Mouse (Mus musculus): ENCODE data around the gene Grip1.

Gene Grip1

DNA sequence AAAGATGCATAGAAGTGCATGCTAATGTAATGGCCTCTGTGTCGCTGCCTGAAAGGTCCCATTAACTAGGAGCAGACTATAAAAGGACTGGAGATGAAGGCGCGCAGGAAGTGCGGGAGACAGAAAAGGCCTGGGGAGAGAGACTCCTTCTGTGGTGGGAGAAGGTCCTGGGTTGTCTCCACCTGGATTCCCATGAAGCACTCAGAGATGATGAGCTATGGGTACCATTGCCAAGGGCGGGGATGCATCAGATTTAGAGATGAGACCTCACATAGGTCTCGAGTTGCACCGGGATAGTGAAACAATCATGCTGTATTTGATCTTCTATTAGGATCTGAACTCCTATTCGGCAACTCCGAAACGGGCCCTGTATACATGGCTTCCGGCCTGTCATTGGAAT, 212.8 kb downstream of the Grip1 start:
- DNase-seq (ENCODE audit: low read depth): no peak

DNA sequence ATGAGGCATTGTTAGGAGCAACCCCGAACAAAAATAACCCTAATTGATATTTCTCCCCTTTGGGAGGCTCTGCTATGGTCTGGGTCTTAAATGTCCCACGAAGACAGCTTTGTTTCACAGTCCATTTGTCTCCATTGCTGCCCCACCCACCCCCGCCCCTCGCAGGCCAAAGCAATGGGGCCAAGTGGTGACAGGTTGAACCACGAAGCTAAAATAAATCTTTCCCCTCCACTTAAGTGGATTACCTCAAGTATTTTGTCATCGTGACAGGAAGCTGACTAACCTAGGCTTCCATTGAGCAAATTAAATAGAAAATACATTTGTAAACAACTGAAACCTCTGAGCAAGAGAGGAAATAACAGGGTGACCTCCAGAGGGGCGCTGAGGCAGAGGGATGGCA, 216.8 kb downstream of the Grip1 start:
- no peak for DNase-seq (ENCODE audit: low read depth)

DNA sequence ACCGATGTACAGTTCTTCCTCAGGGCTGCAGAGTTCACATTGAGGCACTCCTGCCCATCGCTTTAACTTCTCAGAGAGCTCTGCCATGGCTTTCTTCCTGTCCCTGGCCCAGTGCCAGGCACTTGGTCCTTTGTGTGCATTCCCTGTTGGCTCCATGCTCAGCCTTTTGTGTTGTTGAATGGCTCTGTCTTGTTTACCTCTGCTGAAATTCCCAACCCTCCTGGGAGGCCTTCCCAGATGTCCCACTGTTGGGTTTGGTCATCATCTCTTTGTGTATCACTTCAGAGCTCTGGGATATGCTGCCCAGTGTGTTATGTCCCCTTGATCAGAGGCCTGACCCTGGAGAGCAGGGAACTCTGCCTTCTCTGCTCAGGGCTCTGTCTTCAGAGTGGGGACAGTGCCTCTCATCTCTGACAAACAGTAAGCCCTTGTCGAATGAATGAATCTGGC, 230.8 kb downstream of the Grip1 start:
- DNase-seq (ENCODE audit: low read depth): no peak

DNA sequence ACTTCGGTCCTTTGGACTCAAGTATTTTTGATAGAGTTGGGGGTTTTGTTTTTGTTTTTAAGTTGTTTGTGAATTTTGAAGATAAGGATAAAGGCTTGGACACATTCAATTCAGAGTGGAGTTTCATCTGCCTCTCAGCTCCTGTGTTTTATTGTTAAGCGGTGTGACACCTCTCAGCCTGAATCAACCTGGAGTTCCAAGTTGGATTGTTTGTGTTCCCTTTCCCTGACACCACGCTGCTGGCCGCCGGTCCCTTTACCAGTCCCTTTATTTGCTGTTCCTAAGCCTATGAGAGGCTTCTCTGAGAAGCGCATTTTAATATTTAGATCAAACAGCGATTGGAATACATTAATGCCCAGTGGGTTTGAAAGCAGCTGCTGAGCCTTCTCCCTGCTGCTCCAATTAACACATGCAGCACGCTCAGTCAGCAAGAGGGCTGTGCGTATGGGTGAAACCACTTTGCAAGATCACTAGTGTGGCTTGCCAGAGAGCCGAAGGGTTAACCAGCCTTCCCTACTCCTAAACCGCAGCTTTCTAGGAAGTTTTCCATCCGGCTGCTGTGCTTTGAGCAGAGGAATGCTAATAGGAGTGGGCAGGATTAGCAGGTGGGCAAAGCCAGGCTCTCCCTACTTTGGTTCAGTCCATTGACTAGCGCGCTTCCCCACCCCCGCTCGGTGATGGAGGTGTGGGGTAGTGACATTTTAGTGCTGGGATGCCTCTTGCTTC, 237.9 kb downstream of the Grip1 start:
- DNase-seq (ENCODE audit: low read depth): no peak

DNA sequence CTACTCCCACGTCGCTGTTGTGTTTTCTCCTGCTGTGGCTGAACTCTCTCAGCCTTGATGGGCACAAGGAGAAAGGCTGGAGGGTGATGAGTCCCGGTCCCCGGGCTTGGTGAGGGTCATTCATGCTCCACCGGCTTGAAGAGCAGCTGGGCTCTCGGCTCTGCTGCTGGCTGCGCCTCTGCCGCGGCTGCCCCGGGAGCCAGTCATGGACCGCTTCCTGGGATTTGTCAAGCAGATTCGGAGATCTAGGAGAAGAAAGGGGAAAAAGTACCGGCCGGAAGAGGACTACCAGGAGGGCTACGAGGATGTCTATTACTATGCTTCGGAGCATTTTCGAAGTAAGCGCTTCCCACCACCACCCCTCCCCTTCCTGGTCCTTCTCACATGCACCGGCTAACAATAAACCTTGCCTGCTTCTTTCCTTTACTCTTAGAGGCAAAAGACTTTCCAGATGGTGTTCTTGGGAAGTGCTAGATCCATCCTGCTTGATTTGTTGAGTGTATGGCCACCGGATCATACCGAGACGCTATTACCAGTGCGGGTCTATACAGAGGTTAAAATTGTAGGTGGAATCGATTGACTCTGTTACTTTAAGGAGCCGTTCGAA, 238.8 kb downstream of the Grip1 start:
- DNase-seq (ENCODE audit: low read depth): no peak

DNA sequence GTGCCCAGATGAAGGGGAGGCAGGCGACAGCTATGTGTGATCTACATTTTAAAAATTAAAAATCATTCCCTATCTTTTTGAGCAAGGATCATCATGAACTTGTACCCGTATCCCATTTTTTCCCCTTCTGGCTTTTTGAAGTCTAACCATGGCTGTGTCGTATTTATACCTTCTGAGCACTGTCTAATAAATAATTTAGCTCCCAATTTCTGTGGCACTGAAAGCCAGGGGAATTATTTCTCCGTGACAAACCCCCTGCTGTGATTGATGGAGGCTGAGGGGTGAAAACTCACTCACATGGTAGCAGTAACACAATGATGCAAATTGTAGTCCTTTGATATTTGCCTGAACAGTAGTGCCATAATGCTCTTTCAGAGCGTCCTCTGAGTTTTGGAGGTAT, 239.8 kb downstream of the Grip1 start:
- no peak for DNase-seq (ENCODE audit: low read depth)

DNA sequence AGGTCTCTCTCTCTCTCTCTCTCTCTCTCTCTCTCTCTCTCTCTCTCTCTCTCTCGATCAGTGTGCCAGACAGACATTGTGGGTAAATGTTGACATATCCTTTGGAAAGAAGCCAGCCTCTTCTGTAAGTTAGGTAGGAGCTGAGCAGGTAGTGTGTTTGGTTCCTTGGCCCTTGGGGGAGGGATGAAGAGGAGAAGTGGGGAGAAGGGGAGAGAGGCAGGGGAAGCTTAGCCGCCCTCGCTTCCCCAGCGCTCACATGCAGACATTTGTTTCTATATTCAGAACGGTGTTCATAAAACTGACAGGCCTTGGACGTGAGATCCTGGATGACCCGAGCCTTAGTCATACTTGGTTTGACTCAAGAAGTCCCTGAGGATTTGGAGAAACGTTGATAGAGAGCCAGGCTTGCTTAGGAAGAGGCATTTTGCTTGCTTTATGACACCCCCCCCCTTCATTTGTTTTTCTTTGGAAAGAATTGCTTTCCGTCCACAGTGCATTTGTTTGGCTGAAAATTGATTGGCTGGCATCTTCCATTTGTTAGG, 243.7 kb downstream of the Grip1 start:
- DNase-seq (ENCODE audit: low read depth): no peak

DNA sequence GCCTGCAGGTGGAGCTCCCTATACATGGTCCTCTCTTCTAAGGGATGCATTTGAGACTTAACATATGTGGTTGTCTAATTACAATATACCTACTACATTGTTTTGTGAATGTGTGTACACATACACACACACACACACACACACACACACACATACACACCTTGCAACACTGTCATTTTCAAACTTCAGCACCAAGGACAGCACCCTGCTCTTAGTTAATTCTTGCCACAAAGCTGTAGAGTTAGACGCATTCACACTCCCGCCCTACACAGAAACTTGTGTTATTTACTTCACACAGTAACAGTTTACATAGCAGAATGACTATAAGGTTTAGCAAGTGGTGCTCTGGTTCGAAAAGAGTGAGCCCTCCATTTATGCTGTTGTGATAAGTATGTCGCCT, 251.7 kb downstream of the Grip1 start:
- no peak for DNase-seq (ENCODE audit: low read depth)

DNA sequence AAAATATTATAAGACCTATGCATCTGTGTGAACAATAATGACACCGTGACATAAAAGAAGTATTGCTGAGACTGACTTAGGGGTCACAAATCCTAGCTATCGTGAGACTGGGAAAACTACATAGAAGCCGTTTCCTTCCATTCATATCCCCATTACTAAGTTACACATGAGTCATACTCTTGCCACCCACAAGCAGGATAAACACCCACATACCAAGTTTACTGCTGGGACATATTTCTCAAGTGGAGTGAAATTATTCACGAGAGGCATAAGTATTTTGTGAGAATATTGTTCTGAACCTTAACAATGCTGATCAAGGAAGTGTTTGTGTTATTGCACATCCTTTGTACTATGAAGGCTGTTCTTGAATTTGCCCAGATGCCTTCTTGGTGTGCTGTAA, 252.7 kb downstream of the Grip1 start:
- DNase-seq (ENCODE audit: low read depth): no peak

DNA sequence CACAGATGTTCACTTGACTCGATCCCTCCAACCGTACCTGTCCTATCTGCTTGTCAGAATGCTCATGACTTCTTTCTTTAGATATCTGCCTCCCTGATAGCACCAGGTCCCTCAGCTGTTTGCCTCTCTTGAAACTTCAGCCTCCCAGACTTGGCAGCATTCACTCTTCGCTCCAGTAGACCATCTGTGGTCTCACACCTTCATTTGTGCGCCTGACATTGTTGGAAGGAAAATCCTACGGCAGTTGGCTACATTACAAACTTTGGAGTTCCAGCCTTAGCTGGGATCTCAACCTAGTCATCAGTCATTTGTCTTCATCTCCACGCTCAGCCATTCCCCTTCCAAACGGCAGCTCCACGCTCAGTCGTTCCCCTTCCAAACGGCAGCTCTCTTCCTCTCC, 253.4 kb downstream of the Grip1 start:
- no peak for DNase-seq (ENCODE audit: low read depth)

DNA sequence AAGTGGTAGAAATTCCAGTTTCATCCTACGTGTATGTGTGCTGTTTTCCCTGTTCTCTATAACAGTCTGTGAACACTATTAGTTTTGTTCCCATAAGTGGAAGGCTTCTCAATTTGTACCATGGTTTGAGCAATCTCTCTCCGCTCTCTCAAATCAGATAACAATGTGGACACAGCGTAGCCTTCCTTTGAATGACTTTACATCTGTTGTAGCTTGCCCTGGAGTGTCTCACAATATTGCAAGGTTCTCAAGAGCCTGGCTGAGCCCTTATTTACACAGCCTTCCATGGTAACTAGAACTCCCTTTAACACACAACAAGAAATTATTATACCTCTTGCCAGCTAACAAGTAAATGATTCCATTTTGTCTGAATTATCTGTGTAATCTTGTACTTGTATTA, 268.3 kb downstream of the Grip1 start:
- DNase-seq (ENCODE audit: low read depth): no peak

DNA sequence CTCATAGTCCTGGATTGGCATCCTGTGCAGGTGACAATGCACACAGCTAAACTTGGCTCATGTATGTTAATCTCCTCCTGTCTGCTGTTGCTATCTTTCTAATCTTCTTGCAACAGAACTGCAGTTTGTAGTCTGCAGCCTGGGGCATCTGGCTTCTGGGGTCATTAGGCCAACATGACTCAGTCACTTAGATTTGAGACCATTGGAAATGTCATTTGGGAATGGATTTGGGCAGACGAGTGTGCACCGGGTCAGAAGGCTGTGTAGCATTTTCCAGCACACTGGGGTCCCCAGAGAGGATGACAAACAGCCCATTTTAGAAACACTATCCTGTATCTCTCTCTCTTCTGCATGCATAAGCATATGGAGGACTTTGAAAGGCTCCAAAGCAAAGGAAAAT, 268.8 kb downstream of the Grip1 start:
- no peak for DNase-seq (ENCODE audit: low read depth)

DNA sequence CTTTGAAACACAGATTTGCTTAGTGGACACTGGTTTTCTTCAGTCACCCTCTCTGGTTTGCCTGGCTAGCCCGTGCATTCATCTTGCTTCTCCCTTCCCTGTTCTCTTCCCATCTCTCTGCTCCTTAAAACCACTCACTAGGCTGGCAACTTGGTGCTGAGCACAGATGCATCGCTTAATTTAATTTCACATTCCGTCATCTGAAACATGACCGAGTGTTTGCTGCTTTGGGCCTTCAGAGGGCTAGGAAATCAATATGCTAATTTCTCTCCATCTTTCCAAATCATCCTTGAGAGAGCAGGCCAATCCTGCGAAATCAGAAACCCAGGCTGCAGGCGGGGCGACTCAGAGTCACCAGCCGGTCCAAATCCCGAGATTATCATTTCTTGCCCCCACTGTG, 270.0 kb downstream of the Grip1 start:
- DNase-seq (ENCODE audit: low read depth): no peak

DNA sequence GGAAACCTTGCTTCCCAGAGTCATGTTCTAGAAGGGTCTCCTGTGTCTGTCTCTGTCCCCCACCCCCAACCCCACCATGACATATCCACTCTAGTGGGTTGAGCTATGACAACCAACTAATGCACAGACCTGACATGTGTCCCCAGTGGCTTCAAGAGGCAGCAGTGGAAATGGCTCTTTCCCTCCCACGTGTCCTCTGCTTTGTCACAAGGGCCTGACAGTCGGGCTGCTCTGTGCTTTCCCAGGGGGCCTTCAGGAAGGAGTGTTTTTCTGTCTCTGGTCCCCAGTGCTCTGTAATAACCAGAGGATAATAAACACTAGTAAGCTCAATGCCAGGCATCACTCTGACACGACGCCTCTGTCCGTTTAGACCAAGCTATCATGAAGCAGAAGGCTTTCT, 271.7 kb downstream of the Grip1 start:
- no peak for DNase-seq (ENCODE audit: low read depth)

DNA sequence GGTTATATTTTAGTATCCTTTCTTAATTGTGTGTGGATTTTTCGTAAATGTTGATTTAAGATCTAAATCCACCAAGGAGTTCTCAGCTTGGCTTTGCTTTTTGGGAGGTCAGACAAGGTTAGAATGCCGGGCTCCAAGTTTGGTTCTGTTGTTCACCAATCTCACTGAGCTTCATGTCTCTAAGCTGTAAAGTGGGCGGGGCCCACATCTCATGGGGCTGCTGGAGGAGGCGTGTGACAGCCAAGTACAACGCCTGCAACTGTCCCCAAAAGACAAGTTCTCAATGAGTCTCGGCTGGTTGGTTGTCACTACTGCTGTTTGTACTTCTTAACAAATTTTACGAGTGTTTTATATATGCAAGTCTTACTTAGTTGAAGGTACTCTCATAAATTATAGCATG, 272.3 kb downstream of the Grip1 start:
- no peak for DNase-seq (ENCODE audit: low read depth)

DNA sequence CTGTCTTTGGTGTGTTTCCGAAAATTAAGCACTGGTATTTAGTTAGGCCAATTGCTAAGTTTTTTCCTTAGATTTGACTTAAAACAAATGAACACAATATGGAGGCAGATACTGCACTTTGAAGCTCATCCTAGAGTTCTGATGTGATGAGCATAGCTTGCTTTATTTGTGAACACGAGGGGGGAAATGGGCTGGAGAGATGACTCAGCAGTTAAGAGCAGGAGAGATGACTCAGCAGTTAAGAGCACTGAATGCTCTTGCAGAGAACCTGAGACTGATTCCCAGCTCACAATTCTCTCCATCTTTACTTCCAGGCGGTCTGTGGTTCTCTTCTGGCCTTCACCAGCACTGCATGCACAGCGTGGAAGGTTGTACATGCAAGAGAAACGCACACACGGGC, 273.3 kb downstream of the Grip1 start:
- no peak for DNase-seq (ENCODE audit: low read depth)

DNA sequence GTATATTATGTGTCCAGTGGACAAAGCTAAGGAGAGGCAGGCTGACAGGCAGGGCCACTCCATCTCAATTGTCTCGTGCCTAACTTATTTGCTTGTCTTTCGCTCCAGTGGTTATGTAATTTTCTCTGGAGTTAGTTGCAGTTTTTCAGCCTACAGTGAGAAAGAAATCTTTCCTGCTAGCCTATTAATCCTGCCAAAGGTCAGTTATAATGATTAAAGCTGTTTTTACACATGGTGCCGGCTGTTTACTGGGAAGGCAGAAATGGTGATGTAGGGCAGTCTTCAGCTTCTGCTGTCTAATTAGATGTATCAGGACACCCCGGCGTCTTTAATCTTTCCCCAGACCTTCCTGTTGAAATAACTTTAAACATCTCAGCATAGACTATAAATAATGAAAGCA, 276.6 kb downstream of the Grip1 start:
- no peak for DNase-seq (ENCODE audit: low read depth)

DNA sequence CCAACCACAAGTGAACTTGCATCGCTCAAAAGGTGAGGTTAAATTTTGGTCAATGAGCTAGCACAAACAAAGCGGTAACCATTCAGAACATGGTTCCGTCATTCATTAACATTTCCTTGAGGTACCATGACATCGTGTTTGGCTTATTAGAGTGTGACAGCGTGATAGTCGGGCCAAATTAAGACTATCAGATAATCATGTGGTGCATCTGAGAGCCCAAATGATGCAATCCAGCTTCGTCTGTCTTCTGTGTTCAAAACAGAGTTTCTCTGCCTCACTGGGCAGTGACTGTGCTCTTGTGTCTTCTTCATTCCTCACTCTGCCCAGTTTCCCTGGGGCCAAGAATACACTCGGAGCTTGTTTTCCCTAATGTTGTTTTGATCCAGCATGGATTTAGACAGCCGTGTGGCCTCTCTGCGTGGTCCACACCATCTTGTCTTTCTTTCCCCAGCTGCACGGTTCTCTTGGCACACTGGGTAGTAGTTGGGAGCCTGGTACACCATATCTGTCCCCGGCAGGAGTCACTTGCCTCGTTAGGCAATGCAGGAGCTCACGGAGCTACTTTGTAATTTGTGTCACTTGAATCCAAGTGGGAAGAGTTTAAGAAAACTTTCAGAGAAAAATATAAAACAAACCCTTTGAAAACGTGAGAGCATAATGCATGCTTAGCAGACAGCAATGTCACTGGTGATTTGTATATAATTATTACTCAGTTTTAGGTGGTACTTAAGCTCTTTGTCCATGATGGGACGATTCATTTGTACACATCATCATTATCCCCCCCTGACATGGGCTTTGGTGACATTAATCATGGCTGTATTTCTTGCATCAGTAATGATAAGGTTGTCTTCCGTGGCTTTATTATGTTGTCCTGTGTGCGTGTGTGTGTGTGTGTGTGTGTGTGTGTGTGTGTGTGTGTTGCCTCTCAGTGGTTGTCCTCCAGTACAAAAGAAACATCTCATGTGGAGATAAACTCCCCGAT, 281.7 kb downstream of the Grip1 start:
- DNase-seq (ENCODE audit: low read depth): no peak

DNA sequence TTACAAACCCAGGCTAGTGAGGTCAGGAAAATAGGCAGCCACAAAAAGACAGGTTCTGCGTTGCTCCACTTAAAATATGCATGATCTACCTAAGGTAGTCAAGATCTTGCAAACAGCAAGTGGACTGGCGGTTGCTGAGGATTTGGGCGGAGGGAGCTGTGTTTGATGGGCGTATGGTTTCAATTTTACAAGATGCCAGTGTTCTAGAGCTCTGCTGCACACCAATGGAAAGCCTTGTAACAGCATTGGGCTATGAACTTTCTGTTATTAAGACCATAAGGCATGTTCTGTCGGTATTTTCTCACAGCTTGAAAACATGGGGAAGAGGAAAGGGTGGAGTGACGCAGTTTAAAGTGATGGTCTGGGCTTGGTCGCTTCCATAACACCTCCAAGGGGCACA, 285.8 kb downstream of the Grip1 start:
- DNase-seq (ENCODE audit: low read depth): no peak

DNA sequence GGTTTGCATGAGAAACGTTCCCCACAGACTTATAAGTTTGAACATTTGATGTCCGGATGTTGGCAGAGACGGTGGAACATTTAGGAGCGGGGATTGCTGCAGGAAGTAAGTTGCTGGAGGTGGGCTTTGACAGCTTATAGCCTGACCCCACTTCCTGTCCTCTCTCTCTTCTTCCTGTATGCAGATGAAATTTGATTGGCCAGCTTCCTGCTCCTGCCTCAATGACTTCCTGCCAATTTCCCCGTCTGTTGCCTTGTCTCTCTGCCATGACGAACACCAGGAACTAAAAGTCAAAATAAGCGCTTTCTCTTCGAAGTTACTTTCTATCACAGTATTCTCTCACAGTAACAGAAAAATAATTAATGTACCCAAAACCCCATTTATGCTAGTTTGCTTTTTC, 289.1 kb downstream of the Grip1 start:
- no peak for DNase-seq (ENCODE audit: low read depth)

DNA sequence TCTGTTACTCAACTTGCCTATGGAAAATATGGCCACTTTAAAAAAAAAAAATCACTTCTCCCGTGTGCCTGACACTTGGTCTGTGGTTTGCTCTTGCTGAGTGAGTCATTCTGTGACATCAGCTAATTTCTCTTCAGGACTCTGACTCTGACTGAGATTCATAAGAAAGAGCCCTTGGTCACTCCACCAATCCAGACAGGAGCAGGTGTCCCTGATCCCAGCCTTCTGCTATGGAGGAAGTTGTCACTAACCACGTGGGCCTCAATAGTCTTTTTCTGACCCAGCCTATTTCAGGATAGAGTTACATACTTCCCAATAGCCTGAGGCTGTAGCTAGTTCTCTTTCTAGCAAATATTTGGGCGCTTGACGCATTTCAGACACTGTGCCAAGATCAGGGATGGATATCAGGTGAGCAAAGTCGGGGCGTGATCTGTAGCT, 298.8 kb downstream of the Grip1 start:
- no peak for DNase-seq (ENCODE audit: low read depth)

DNA sequence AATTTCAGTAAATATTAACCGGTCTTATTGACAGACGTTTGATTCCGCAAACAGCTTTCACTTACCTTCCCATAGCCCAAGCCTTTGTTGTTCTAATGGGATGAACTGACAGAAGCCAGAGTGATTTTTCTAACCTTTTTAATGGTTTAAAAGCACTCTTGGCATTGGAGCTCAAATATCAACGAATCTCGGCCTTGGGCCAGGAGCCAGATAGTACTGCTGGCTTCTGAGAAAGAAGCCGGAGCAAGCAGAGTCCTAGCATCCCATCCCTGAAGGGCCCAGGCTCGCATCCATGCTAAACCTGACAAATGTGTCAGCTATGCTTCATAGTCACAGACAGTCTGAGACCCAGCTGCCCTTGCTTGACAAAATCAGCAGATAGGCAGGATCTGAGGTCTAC, 302.6 kb downstream of the Grip1 start:
- DNase-seq (ENCODE audit: low read depth): no peak

DNA sequence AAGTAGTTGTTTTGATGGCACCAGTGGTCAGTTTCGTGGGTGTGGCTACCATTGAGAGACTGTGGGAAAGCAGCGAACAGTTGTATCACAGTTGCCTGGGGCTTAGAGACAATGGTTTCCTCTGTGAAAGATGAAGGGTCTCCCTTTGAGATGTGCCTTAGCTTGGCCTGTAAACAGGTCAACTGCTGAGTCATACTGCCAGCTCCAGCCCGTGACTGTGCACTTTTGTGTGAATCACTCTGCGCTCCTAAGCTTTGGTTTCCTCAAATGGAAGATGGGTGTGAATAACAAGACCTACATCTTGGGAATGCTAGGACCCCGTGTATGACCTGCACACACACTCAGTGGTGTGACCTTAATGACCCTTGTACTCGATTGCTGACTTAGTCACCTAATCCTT, 303.6 kb downstream of the Grip1 start:
- DNase-seq (ENCODE audit: low read depth): no peak

Data from naive thymus-derived CD4-positive, alpha-beta T cell, adult 2 months (primary cell).